Mouse (Mus musculus) c-Kit-positive CD71-negative TER-119-negative erythroid progenitor cells, embryonic 14.5 days (primary cell): ENCODE results near the gene Pgm5.

Experiments used
- DNase-seq: peaks from one replicate; pipeline ENCODE4 v3.0.0-alpha.2; 2013; ENCODE audit warnings: low read depth

Pgm5 gene

DNA sequence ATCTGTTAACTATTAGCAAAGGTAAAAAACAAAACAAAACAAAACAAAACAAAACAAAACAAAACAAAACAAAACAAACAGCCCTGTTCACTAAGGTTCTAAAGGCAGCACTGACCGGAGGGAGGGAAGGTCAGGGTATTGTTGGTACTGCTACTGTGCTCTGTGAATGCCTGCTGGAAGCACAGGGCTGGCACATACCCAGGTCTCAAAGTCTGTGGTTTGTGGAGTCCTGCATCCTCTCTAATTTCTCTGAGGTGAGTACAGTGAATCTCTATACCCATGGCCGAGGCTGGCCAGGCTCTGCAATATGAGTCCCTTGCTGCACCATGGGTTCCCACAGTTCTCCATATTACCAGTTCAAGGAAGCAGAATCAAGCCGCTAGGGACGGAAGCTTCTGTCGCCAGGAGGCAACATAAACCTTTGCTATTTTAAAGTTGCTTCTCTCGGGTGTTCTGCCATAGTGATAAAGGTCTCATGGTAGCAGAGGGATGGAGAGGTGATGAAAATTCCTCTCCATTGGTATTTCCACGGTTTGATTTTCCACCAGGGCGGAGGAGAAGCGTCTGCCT, 208.3 kb downstream of the Pgm5 start:
- DNase-seq = no peak

DNA sequence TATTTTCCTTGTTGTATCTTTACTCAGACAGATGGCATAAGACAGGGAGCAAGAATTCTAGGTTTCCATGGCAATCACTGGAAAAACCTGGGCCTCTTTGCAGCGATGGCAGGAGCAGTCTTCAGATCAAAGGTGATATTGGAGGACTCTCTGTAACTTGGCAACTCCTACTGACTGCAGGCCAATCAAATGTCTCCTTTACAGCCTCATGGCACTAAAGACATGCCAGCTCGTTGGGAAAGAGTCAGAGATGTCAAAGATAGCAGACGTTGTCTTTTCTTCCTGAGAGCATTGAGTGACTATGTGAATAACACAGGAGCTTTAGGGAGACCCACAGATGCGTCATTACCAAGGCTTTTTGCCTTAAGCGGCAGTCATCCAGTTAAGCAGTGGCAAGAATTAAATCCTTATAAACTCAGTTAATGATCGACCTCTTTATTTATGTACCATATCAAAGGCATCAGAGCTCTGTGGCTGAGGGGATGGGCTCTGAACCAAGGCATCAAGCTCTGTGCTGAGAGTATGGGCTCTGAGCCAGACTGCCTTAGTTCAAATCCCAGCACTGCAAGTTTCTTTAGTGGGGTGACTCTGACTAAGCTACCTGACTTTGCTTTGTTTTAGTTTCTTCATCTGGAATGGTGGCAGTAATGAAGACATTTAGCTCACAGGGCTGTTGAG, 209.2 kb downstream of the Pgm5 start:
- DNase-seq = no peak

- DNase-seq = no peak
Measured at GRCm38 (mm10) chr19:24651595-24651994, 210.1 kb downstream of the Pgm5 start.

DNA sequence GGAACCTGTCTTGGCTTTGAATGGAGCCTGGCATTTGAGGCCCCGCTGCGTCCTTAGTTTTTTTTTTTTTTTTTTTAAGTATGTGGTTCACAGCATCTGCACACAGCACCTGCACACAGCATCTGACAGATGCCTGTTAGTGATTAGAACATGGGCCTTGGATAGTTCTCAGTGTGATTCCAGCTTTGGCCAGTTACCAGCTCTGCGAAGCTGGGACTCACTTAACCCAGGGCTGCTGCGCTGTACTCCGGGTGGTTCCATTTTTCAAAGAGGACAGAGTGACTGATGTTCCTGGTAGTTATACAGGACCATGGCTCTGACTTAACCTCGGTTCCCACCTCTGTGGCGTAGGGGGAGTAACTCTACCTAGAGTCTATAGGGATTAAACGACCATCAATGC, 211.2 kb downstream of the Pgm5 start:
- DNase-seq = no peak

DNA sequence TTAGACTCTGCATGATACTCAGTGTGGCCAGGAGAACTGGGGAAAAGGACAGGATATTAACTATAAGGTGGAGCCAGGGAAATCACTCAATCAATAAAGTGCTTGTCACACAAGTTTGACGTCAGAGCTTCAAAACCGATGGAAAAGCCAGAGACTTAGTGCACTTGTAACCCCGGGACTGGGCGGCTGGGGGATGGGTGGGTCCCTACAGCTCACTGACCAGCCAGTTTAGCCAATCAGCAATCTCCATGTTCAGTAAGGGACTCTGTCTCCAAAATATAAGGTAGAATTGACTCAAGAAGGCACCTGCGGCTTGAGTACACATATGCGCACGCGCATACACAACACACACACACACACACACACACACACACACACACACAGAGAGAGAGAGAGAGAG, 213.6 kb downstream of the Pgm5 start:
- no peak for DNase-seq

- DNase-seq = peak; percentile 8
Measured at GRCm38 (mm10) chr19:24646162-24646829, 215.4 kb downstream of the Pgm5 start.

GRCm38 (mm10) chr19:24644971-24645370, 216.7 kb downstream of the Pgm5 start:
- DNase-seq = no peak

GRCm38 (mm10) chr19:24640982-24641381, 220.7 kb downstream of the Pgm5 start:
- no peak for DNase-seq

- no peak for DNase-seq
Measured at GRCm38 (mm10) chr19:24637988-24638387, 223.7 kb downstream of the Pgm5 start.

GRCm38 (mm10) chr19:24636616-24637015, 225.0 kb downstream of the Pgm5 start:
- no peak for DNase-seq

GRCm38 (mm10) chr19:24634602-24635001, 227.1 kb downstream of the Pgm5 start:
- peak; percentile 56 for DNase-seq
